In genomic region chr4:34993639-34993975, GRCm38 (mm10) we compare ENCODE assay signal across 11 mouse cellular contexts.
DNase-seq lines count a peak whose midpoint lies in the region; ATAC-seq and TF ChIP-seq lines count a peak whose summit lies in the region.
"Had no signal": no experiment of that assay in that cellular context is flagged by ENCODE, and none has a peak within 500 bp of the region (broad histone marks: within the 10 kb centered on the region; RNA-seq: fewer than 3 reads in every experiment).

No protein-coding gene starts in this region.

- H3K4me2 ChIP-seq in heart, postnatal 0 days (ENCODE audit: low read depth, low read length) = peak overlapping the region; percentile 26; the same call in 1 of the 2 replicates
- peak overlapping the region; percentile 40 for H3K4me2 ChIP-seq in embryonic facial prominence, embryonic 14.5 days (ENCODE audit: low read depth, low read length)
- H3K4me2 ChIP-seq in hindbrain, embryonic 13.5 days = peak overlapping the region; percentile 42
- peak overlapping the region; percentile 39 for H3K4me2 ChIP-seq in midbrain, embryonic 13.5 days (replicated peaks)

- no peak for TF ChIP-seq EP300 in heart, postnatal 0 days (IDR thresholded peaks at IDR 0.05; ENCODE audit: low read depth)

- H3K9ac ChIP-seq in heart, postnatal 0 days (replicated peaks; ENCODE audit: low read depth, low read length) = no peak overlapping the region
- H3K9ac ChIP-seq in embryonic facial prominence, embryonic 14.5 days (ENCODE audit: low read depth, low read length) = 0 out of 2 replicates have a peak overlapping the region, but pooled peaks have one; percentile 16
- H3K9ac ChIP-seq in hindbrain, embryonic 13.5 days = peak overlapping the region; percentile 58; the same call in 1 of the 2 replicates
- peak overlapping the region; percentile 16; the same call in 1 of the 2 replicates for H3K9ac ChIP-seq in midbrain, embryonic 13.5 days (replicated peaks)

- no peaks in the 10 kb centered on the region for H3K36me3 ChIP-seq in heart, postnatal 0 days (replicated peaks; ENCODE audit: control insufficient read depth, insufficient read depth, low read length)
- no peaks in the 10 kb centered on the region for H3K36me3 ChIP-seq in embryonic facial prominence, embryonic 14.5 days (ENCODE audit: control insufficient read depth, insufficient read depth, low read length)
- no peaks in the 10 kb centered on the region for H3K36me3 ChIP-seq in hindbrain, embryonic 13.5 days
- H3K36me3 ChIP-seq in midbrain, embryonic 13.5 days = no peaks in the 10 kb centered on the region

- 0 out of 2 replicates have a peak, but pooled peaks cover 9% of the 10 kb centered on the region for H3K27me3 ChIP-seq in heart, postnatal 0 days (ENCODE audit: control insufficient read depth, insufficient read depth, low read length)
- no peaks in the 10 kb centered on the region for H3K27me3 ChIP-seq in embryonic facial prominence, embryonic 14.5 days (replicated peaks; ENCODE audit: control insufficient read depth, insufficient read depth, low read length)
- no peaks in the 10 kb centered on the region for H3K27me3 ChIP-seq in hindbrain, embryonic 13.5 days
- H3K27me3 ChIP-seq in midbrain, embryonic 13.5 days = no peaks in the 10 kb centered on the region
- H3K27me3 ChIP-seq: CH12.LX had no signal

- WGBS in heart, postnatal 0 days = 57% methylated on average over 6 of the region's 6 CpGs
- WGBS in embryonic facial prominence, embryonic 14.5 days = 24% methylated on average over 6 of the region's 6 CpGs
- WGBS in hindbrain, embryonic 13.5 days = 29% methylated on average over 6 of the region's 6 CpGs
- 13% methylated on average over 6 of the region's 6 CpGs for WGBS in midbrain, embryonic 13.5 days

- H3K9me3 ChIP-seq in heart, postnatal 0 days (replicated peaks; ENCODE audit: control insufficient read depth, low read length) = no peaks in the 10 kb centered on the region
- H3K9me3 ChIP-seq in embryonic facial prominence, embryonic 14.5 days (ENCODE audit: control insufficient read depth, low read length) = no peaks in the 10 kb centered on the region
- H3K9me3 ChIP-seq in hindbrain, embryonic 13.5 days = no peaks in the 10 kb centered on the region
- H3K9me3 ChIP-seq in midbrain, embryonic 13.5 days = no peaks in the 10 kb centered on the region

- no peak for DNase-seq in heart, postnatal 0 days (ENCODE audit: low spot score)
- DNase-seq in heart, adult 11 months = no peak
- DNase-seq in embryonic facial prominence, embryonic 14.5 days (ENCODE audit: low spot score) = no peak
- no peak for DNase-seq in testis, postnatal 10 days (ENCODE audit: low spot score)
- DNase-seq in adrenal gland, postnatal 14 days = no peak
- DNase-seq in cerebellum, postnatal 14 days = no peak
- DNase-seq: thymus, postnatal 25 days had no signal

- no peak overlapping the region for H3K4me3 ChIP-seq in heart, postnatal 0 days (ENCODE audit: low read depth, low read length)
- H3K4me3 ChIP-seq in embryonic facial prominence, embryonic 14.5 days (ENCODE audit: low read depth, low read length) = 0 out of 2 replicates have a peak overlapping the region, but pooled peaks have one; percentile 3
- 0 out of 2 replicates have a peak overlapping the region, but pooled peaks have one; percentile 6 for H3K4me3 ChIP-seq in hindbrain, embryonic 13.5 days
- no peak overlapping the region for H3K4me3 ChIP-seq in midbrain, embryonic 13.5 days (replicated peaks)
- H3K4me3 ChIP-seq: erythroblast, embryonic 14.5 days had no signal

- H3K4me1 ChIP-seq in heart, postnatal 0 days (ENCODE audit: control insufficient read depth, insufficient read depth) = no peaks in the 10 kb centered on the region
- peaks cover 21% of the 10 kb centered on the region for H3K4me1 ChIP-seq in embryonic facial prominence, embryonic 14.5 days (ENCODE audit: control insufficient read depth, insufficient read depth, low read length)
- peaks cover 34% of the 10 kb centered on the region for H3K4me1 ChIP-seq in hindbrain, embryonic 13.5 days (replicated peaks)
- peaks cover 35% of the 10 kb centered on the region for H3K4me1 ChIP-seq in midbrain, embryonic 13.5 days (replicated peaks)

- TF ChIP-seq CTCF in heart, postnatal 0 days (IDR thresholded peaks at IDR 0.05; ENCODE audit: low read depth) = no peak

- H3K27ac ChIP-seq in heart, postnatal 0 days (ENCODE audit: low read depth) = no peak overlapping the region
- peak overlapping the region; percentile 61 for H3K27ac ChIP-seq in embryonic facial prominence, embryonic 14.5 days (replicated peaks; ENCODE audit: low read depth, low read length)
- peak overlapping the region; percentile 79 for H3K27ac ChIP-seq in hindbrain, embryonic 13.5 days
- peak overlapping the region; percentile 86 for H3K27ac ChIP-seq in midbrain, embryonic 13.5 days

- no peak for ATAC-seq in heart, postnatal 0 days (ENCODE audit: insufficient read depth, low read depth)
- peak; percentile 37 for ATAC-seq in embryonic facial prominence, embryonic 14.5 days (ENCODE audit: low read depth)
- ATAC-seq in hindbrain, embryonic 13.5 days (ENCODE audit: low FRiP score) = 0 out of 2 replicates have a peak, but pooled peaks have one; percentile 25
- peak; percentile 53 for ATAC-seq in midbrain, embryonic 13.5 days

Comparison
In these comparisons a context has a peak if more than half of its experiments do, and no peak if none do; other contexts are left out.
1. H3K4me3 ChIP-seq: peak in embryonic facial prominence, embryonic 14.5 days (single experiment) and hindbrain, embryonic 13.5 days (single experiment); none in heart, postnatal 0 days (single experiment) and midbrain, embryonic 13.5 days (single experiment).
2. Peak in every context shown above with its lines, with median percentiles within 50 percentile points of each other: H3K4me2 ChIP-seq.